Mouse (Mus musculus) hindbrain, embryonic 15.5 days (tissue): ENCODE measurements at regions not wholly inside any gene's neighbourhood (a gene's known extent, or its start where the extent isn't known, plus 50 kb on each side); places are given as distances from the start of the nearest gene placed in this dataset.

Experiments
- ATAC-seq: fragments of 200-750 bp; cut with Nextera tagmentation; 2 replicates; pipeline ENCODE4 v1.8.0; 2017; ENCODE audit warnings: low read depth, moderate number of reproducible peaks, moderate TSS enrichment; ENCODE audit not compliant: low FRiP score
- H3K27ac ChIP-seq: fragments of 300-500 bp; sonication (generic); replicated peaks from 2 replicates; pipeline ENCODE4 v1.5.1; 2015; ENCODE audit warnings: mild to moderate bottlenecking, inconsistent platforms
- H3K27me3 ChIP-seq: fragments of 300-500 bp; sonication (generic); 2 replicates; pipeline ENCODE4 v1.6.1; 2015; ENCODE audit warnings: control low read depth, inconsistent platforms
- H3K36me3 ChIP-seq: fragments of 300-500 bp; sonication (generic); 2 replicates; pipeline ENCODE4 v1.6.1; 2015; ENCODE audit warnings: control low read depth, inconsistent platforms
- H3K4me1 ChIP-seq: fragments of 300-500 bp; sonication (generic); replicated peaks from 2 replicates; pipeline ENCODE4 v1.6.1; 2015; ENCODE audit warnings: control low read depth, inconsistent platforms
- H3K4me2 ChIP-seq: fragments of 300-500 bp; sonication (generic); 2 replicates; pipeline ENCODE4 v1.6.1; 2015; ENCODE audit warnings: moderate library complexity, mild to moderate bottlenecking, inconsistent platforms
- H3K4me3 ChIP-seq: fragments of 300-500 bp; sonication (generic); 2 replicates; pipeline ENCODE4 v1.5.1; 2015; ENCODE audit warnings: mild to moderate bottlenecking, inconsistent platforms
- H3K9ac ChIP-seq: fragments of 300-500 bp; sonication (generic); 2 replicates; pipeline ENCODE4 v1.6.1; 2015; ENCODE audit warnings: inconsistent platforms
- H3K9me3 ChIP-seq: fragments of 300-500 bp; sonication (generic); 2 replicates; pipeline ENCODE4 v1.6.1; 2016; ENCODE audit warnings: control low read depth, inconsistent platforms
- WGBS: fragments of 180-500 bp; shearing (Covaris S2); methylation state at CpG from one replicate; pipeline ENCODE4 v1.1.7; 2015; 5-methylcytosine and 5-hydroxymethylcytosine counted together

- Histone ChIP-seq H3K36me3 (no peaks in the 10 kb centered on the region), H3K4me2 (no peak overlapping the region), H3K27me3 (no peaks in the 10 kb centered on the region), H3K9ac (no peak overlapping the region), H3K27ac (no peak overlapping the region), H3K4me1 (0 out of 2 replicates have a peak, but pooled peaks cover 5% of the 10 kb centered on the region), H3K4me3 (no peak overlapping the region), H3K9me3 (no peaks in the 10 kb centered on the region)
- WGBS: 46% methylated on average over 4 of the region's 4 CpGs
- ATAC-seq: no peak
Observed at GRCm38 (mm10) chr4:12461251-12461650, 289.4 kb upstream of the Fam92a start.

- Histone ChIP-seq H3K27ac (no peak overlapping the region), H3K9ac (no peak overlapping the region), H3K4me2 (no peak overlapping the region), H3K27me3 (no peaks in the 10 kb centered on the region), H3K9me3 (no peaks in the 10 kb centered on the region), H3K4me3 (no peak overlapping the region), H3K4me1 (0 out of 2 replicates have a peak, but pooled peaks cover 5% of the 10 kb centered on the region), H3K36me3 (no peaks in the 10 kb centered on the region)
- 83% methylated on average over 8 of the region's 8 CpGs for WGBS
- no peak for ATAC-seq
Observed at GRCm38 (mm10) chr4:12457978-12458597, 286.3 kb upstream of the Fam92a start.

- Histone ChIP-seq H3K27ac (no peak overlapping the region), H3K4me2 (no peak overlapping the region), H3K4me1 (no peaks in the 10 kb centered on the region), H3K27me3 (no peaks in the 10 kb centered on the region), H3K4me3 (no peak overlapping the region), H3K9me3 (no peaks in the 10 kb centered on the region), H3K9ac (no peak overlapping the region), H3K36me3 (no peaks in the 10 kb centered on the region)
- 98% methylated on average over 2 of the region's 2 CpGs for whole genome bisulfite sequencing
- ATAC-seq: no peak
Observed at GRCm38 (mm10) chr4:12452086-12452485, 280.3 kb upstream of the Fam92a start.

- no peak overlapping the region for H3K27ac ChIP-seq
- H3K4me2 ChIP-seq: no peak overlapping the region
- no peaks in the 10 kb centered on the region for H3K9me3 ChIP-seq
- no peaks in the 10 kb centered on the region for H3K27me3 ChIP-seq
- no peak for ATAC-seq
- no peak overlapping the region for H3K4me3 ChIP-seq
- WGBS: 42% methylated on average over 3 of the region's 3 CpGs
- peaks cover 3% of the 10 kb centered on the region; the same call in 1 of the 2 replicates for H3K4me1 ChIP-seq
- no peak overlapping the region for H3K9ac ChIP-seq
- no peaks in the 10 kb centered on the region for H3K36me3 ChIP-seq
Observed at GRCm38 (mm10) chr4:12425507-12425906, 253.7 kb upstream of the Fam92a start.

- H3K9ac ChIP-seq: no peak overlapping the region
- H3K36me3 ChIP-seq: no peaks in the 10 kb centered on the region
Observed at GRCm38 (mm10) chr4:12421628-12422319, 250.0 kb upstream of the Fam92a start.

GRCm38 (mm10) chr4:12418086-12418485, 246.3 kb upstream of the Fam92a start:
- no peak for ATAC-seq
- H3K9me3 ChIP-seq: no peaks in the 10 kb centered on the region
- H3K4me1 ChIP-seq: peaks cover 3% of the 10 kb centered on the region; the same call in 1 of the 2 replicates
- no peaks in the 10 kb centered on the region for H3K36me3 ChIP-seq
- H3K4me3 ChIP-seq: no peak overlapping the region
- no peak overlapping the region for H3K9ac ChIP-seq
- H3K27ac ChIP-seq: no peak overlapping the region
- WGBS: 47% methylated on average over 3 of the region's 3 CpGs
- no peak overlapping the region for H3K4me2 ChIP-seq
- no peaks in the 10 kb centered on the region for H3K27me3 ChIP-seq

More at GRCm38 (mm10) chr4:12421628-12422319, 250.0 kb upstream of the Fam92a start:
- Histone ChIP-seq H3K4me1 (peaks cover 3% of the 10 kb centered on the region; the same call in 1 of the 2 replicates), H3K4me3 (no peak overlapping the region), H3K27me3 (no peaks in the 10 kb centered on the region), H3K27ac (no peak overlapping the region), H3K9me3 (no peaks in the 10 kb centered on the region), H3K4me2 (no peak overlapping the region)
- ATAC-seq: peak; percentile 51; the same call in 1 of the 2 replicates
- 45% methylated on average over 16 of the region's 16 CpGs for WGBS

- WGBS: 88% methylated on average over 1 of the region's 1 CpGs
- Histone ChIP-seq H3K9ac (no peak overlapping the region), H3K27ac (no peak overlapping the region), H3K27me3 (no peaks in the 10 kb centered on the region), H3K36me3 (no peaks in the 10 kb centered on the region), H3K4me1 (no peaks in the 10 kb centered on the region), H3K4me3 (no peak overlapping the region), H3K9me3 (no peaks in the 10 kb centered on the region), H3K4me2 (no peak overlapping the region)
- no peak for ATAC-seq
Observed at GRCm38 (mm10) chr4:12395344-12395743, 223.5 kb upstream of the Fam92a start.

GRCm38 (mm10) chr4:12376797-12377570, 205.2 kb upstream of the Fam92a start:
- WGBS: 81% methylated on average over 5 of the region's 5 CpGs

GRCm38 (mm10) chr4:12369551-12369950, 197.7 kb upstream of the Fam92a start:
- H3K4me3 ChIP-seq: no peak overlapping the region
- no peak overlapping the region for H3K9ac ChIP-seq
- no peak for ATAC-seq
- no peak overlapping the region for H3K4me2 ChIP-seq
- no peaks in the 10 kb centered on the region for H3K9me3 ChIP-seq
- no peaks in the 10 kb centered on the region for H3K4me1 ChIP-seq
- H3K36me3 ChIP-seq: no peaks in the 10 kb centered on the region
- H3K27ac ChIP-seq: no peak overlapping the region
- no peaks in the 10 kb centered on the region for H3K27me3 ChIP-seq
- 41% methylated on average over 2 of the region's 2 CpGs for WGBS

More at GRCm38 (mm10) chr4:12376797-12377570, 205.2 kb upstream of the Fam92a start:
- no peak for ATAC-seq
- Histone ChIP-seq H3K4me1 (no peaks in the 10 kb centered on the region), H3K9ac (no peak overlapping the region), H3K4me2 (no peak overlapping the region), H3K9me3 (no peaks in the 10 kb centered on the region), H3K4me3 (no peak overlapping the region), H3K36me3 (no peaks in the 10 kb centered on the region), H3K27ac (no peak overlapping the region), H3K27me3 (no peaks in the 10 kb centered on the region)

GRCm38 (mm10) chr4:12356992-12357634, 185.3 kb upstream of the Fam92a start:
- Histone ChIP-seq H3K36me3 (no peaks in the 10 kb centered on the region), H3K27ac (no peak overlapping the region), H3K4me1 (no peaks in the 10 kb centered on the region), H3K27me3 (no peaks in the 10 kb centered on the region), H3K4me2 (no peak overlapping the region), H3K4me3 (no peak overlapping the region), H3K9me3 (no peaks in the 10 kb centered on the region), H3K9ac (no peak overlapping the region)
- 25% methylated on average over 2 of the region's 2 CpGs for WGBS
- ATAC-seq: no peak

GRCm38 (mm10) chr4:12353337-12353856, 181.6 kb upstream of the Fam92a start:
- WGBS: 71% methylated on average over 3 of the region's 3 CpGs
- no peaks in the 10 kb centered on the region for H3K9me3 ChIP-seq
- H3K4me1 ChIP-seq: no peaks in the 10 kb centered on the region
- no peak for ATAC-seq
- H3K27me3 ChIP-seq: no peaks in the 10 kb centered on the region
- no peaks in the 10 kb centered on the region for H3K36me3 ChIP-seq
- H3K9ac ChIP-seq: no peak overlapping the region
- no peak overlapping the region for H3K4me3 ChIP-seq
- no peak overlapping the region for H3K27ac ChIP-seq
- H3K4me2 ChIP-seq: no peak overlapping the region
